Mouse (Mus musculus): ENCODE measurements around the gene Elavl2.

Elavl2 gene

GRCm38 (mm10) chr4:91208415-91209292 is 191.9 kb downstream of the Elavl2 start:
- no peak for DNase-seq (ENCODE audit: low read depth)

All from c-Kit-positive CD71-negative TER-119-negative erythroid progenitor cells, embryonic 14.5 days (primary cell).